Mouse (Mus musculus) kidney, adult 2 months (tissue): Measurements from ENCODE around the gene Abl2. TPM values are rescaled to one million over a fixed set of nuclear protein-coding genes. Genes with fewer than 3 reads are reported as not detected.
A peak's percentile ranks its signal among the peaks of the same experiment; 100 is the strongest.

Experiments used
- DNase-seq: peaks from one replicate; pipeline ENCODE4 v3.0.0; 2021
- H3K27ac ChIP-seq: fragments of 200-500 bp; 2 replicates; pipeline ENCODE4 v1.5.1; 2012; ENCODE audit warnings: low read depth, low read length, control low read depth, inconsistent platforms; ENCODE audit not compliant: insufficient read depth
- H3K27me3 ChIP-seq: fragments of 200-500 bp; replicated peaks from 2 replicates; pipeline ENCODE4 v1.6.1; 2012; ENCODE audit warnings: mild to moderate bottlenecking, moderate library complexity, low read length, inconsistent platforms; ENCODE audit not compliant: control insufficient read depth, insufficient read depth
- H3K36me3 ChIP-seq: fragments of 200-500 bp; 2 replicates; pipeline ENCODE4 v1.6.1; 2012; ENCODE audit warnings: mild to moderate bottlenecking, moderate library complexity, low read length, inconsistent platforms; ENCODE audit not compliant: control insufficient read depth, insufficient read depth
- H3K4me1 ChIP-seq: fragments of 200-500 bp; 2 replicates; pipeline ENCODE4 v1.6.1; 2011; ENCODE audit warnings: low read length; ENCODE audit not compliant: control insufficient read depth, insufficient read depth
- H3K4me3 ChIP-seq: fragments of 200-500 bp; 2 replicates; pipeline ENCODE4 v1.5.1; 2011; ENCODE audit warnings: mild to moderate bottlenecking, low read depth, low read length, control low read depth; ENCODE audit not compliant: insufficient read depth
- CTCF ChIP-seq: fragments of 200-500 bp; conservative IDR thresholded peaks from 2 replicates; pipeline ENCODE4 v1.5.1; 2011; ENCODE audit warnings: low read depth, mild to moderate bottlenecking, control low read depth, low read length, moderate library complexity, mixed read lengths; ENCODE audit not compliant: insufficient read depth, insufficient read length
- POLR2A ChIP-seq: fragments of 200-500 bp; IDR thresholded peaks from one replicate; pipeline ENCODE4 v1.6.1; 2011; ENCODE audit warnings: low read depth, low read length, control low read depth
- WGBS: fragments of 180-500 bp; shearing (Covaris S2); methylation state at CpG from one replicate; pipeline ENCODE4 v1.1.7; 2018; 5-methylcytosine and 5-hydroxymethylcytosine counted together
- polyA plus RNA-seq: library from polyadenylated mRNA; depleted of rRNA; stranded (reverse); fragments of >200 nt; gene quantifications from 2 replicates; pipeline ENCODE4 v1.2.3, GENCODE M21; 2012

Gene Abl2
- polyA plus RNA-seq, 1 experiment, result 7.5 TPM

- TF ChIP-seq CTCF, result no peak
- no peak for TF ChIP-seq POLR2A
- no peaks in the 10 kb centered on the region; the same call in 1 of the 2 replicates for H3K4me1 ChIP-seq
- no peaks in the 10 kb centered on the region for H3K36me3 ChIP-seq
- DNase-seq, result no peak
- H3K27ac ChIP-seq, result no peak overlapping the region
- WGBS, result 100% methylated on average over 3 of the region's 3 CpGs
- H3K4me3 ChIP-seq, result no peak overlapping the region
- H3K27me3 ChIP-seq, result no peaks in the 10 kb centered on the region
Measured at GRCm38 (mm10) chr1:156671921-156672320, 113.3 kb downstream of the Abl2 start.

GRCm38 (mm10) chr1:156672720-156673475 is 114.3 kb downstream of the Abl2 start:
- WGBS, result 50% methylated on average over 14 of the region's 14 CpGs
- Histone ChIP-seq H3K27me3 (no peaks in the 10 kb centered on the region), H3K27ac (peak overlapping the region; percentile 32; the same call in 1 of the 2 replicates), H3K4me1 (no peaks in the 10 kb centered on the region; the same call in 1 of the 2 replicates), H3K36me3 (no peaks in the 10 kb centered on the region), H3K4me3 (peak overlapping the region; percentile 73)
- no peak for DNase-seq
- TF ChIP-seq POLR2A, result no peak
- TF ChIP-seq CTCF, result no peak

- WGBS, result under 1% methylated on average over 29 of the region's 29 CpGs
- no peaks in the 10 kb centered on the region for H3K36me3 ChIP-seq
Measured at GRCm38 (mm10) chr1:156673476-156674194, 115.0 kb downstream of the Abl2 start.

GRCm38 (mm10) chr1:156674195-156675000 is 115.8 kb downstream of the Abl2 start, which contains the start of gene Tor3a:
TSS of gene Tor3a (minus strand) at chr1:156674356.
- peak within 1 kb of the TSS; percentile 32 for H3K27ac ChIP-seq
- H3K4me3 ChIP-seq, result peak within 1 kb of the TSS; percentile 73
- 4% methylated on average over 37 of the region's 37 CpGs for WGBS
- DNase-seq, result peak; percentile 91
- H3K4me1 ChIP-seq, result no peaks in the 10 kb centered on the region; the same call in 1 of the 2 replicates
- no peaks in the 10 kb centered on the region for H3K27me3 ChIP-seq
- no peak for TF ChIP-seq CTCF
- peak; percentile 13 for TF ChIP-seq POLR2A
- no peaks in the 10 kb centered on the region for H3K36me3 ChIP-seq

More at GRCm38 (mm10) chr1:156673476-156674194, 115.0 kb downstream of the Abl2 start:
- no peaks in the 10 kb centered on the region for H3K27me3 ChIP-seq
- DNase-seq, result peak; percentile 48
- TF ChIP-seq POLR2A (no peak), CTCF (no peak)
- H3K4me1 ChIP-seq, result no peaks in the 10 kb centered on the region; the same call in 1 of the 2 replicates
- peak overlapping the region; percentile 73 for H3K4me3 ChIP-seq
- H3K27ac ChIP-seq, result peak overlapping the region; percentile 32

- Histone ChIP-seq H3K4me1 (no peaks in the 10 kb centered on the region; the same call in 1 of the 2 replicates), H3K27me3 (no peaks in the 10 kb centered on the region), H3K4me3 (no peak overlapping the region), H3K27ac (no peak overlapping the region), H3K36me3 (peaks cover 4% of the 10 kb centered on the region)
- DNase-seq, result peak; percentile 56
- TF ChIP-seq POLR2A, result no peak
- TF ChIP-seq CTCF, result peak; percentile 84
- 48% methylated on average over 12 of the region's 12 CpGs for WGBS
Measured at GRCm38 (mm10) chr1:156676171-156676570, 117.6 kb downstream of the Abl2 start.

- Histone ChIP-seq H3K4me3 (no peak overlapping the region), H3K4me1 (no peaks in the 10 kb centered on the region; the same call in 1 of the 2 replicates), H3K27me3 (no peaks in the 10 kb centered on the region), H3K27ac (no peak overlapping the region), H3K36me3 (peaks cover 4% of the 10 kb centered on the region)
- WGBS, result 72% methylated on average over 5 of the region's 5 CpGs
- TF ChIP-seq POLR2A, result no peak
- no peak for TF ChIP-seq CTCF
- no peak for DNase-seq
Measured at GRCm38 (mm10) chr1:156676596-156676995, 118.0 kb downstream of the Abl2 start.
